In the genomic region with DNA sequence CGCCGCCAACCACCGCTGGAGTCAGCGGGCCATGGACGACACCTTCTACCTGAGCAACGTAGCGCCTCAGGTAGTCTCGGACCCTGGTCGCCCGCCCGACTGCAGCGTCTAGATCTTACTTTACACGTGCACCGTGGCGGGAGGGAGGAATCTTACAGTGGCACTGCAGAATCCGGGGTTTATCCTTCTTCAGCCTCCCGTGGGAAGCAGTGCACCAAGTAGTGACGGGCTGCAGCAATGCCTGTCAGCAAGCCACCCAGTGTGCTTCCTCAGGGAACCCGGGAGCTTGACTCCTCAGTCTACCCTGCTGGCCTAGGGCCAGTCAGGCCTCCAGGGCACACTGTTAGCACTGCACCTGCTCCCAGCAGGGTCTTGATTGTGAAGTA, we compare ENCODE assay signal across 8 mouse cellular contexts. TPM values are rescaled to one million over a fixed set of nuclear protein-coding genes. Genes with fewer than 3 reads are reported as not detected.
DNase-seq lines count a peak whose midpoint lies in the region; ATAC-seq and TF ChIP-seq lines count a peak whose summit lies in the region.

No protein-coding gene starts in this region.

- peak overlapping the region; percentile 31 for H3K4me3 ChIP-seq in C2C12 (ENCODE audit: insufficient read depth, poor library complexity, severe bottlenecking)
- peak overlapping the region; percentile 49 for H3K4me3 ChIP-seq in embryonic fibroblast, embryonic 13.5 days (ENCODE audit: insufficient read depth, low read length)
- peak overlapping the region; percentile 74 for H3K4me3 ChIP-seq in liver, embryonic 12.5 days

- peaks cover 39% of the 10 kb centered on the region for H3K36me3 ChIP-seq in C2C12 (ENCODE audit: control insufficient read depth, insufficient read depth)
- peaks cover 48% of the 10 kb centered on the region for H3K36me3 ChIP-seq in liver, embryonic 12.5 days

- 1% methylated on average over 19 of the region's 19 CpGs for WGBS in liver, embryonic 12.5 days (ENCODE audit: insufficient replicate concordance)

- H3K79me3 ChIP-seq in C2C12 (ENCODE audit: low read depth), result no peaks in the 10 kb centered on the region

- peak overlapping the region; percentile 78 for H3K9ac ChIP-seq in liver, embryonic 12.5 days

- no peak for TF ChIP-seq POLR2A in embryonic fibroblast, embryonic 13.5 days (IDR thresholded peaks at IDR 0.05; ENCODE audit: low read depth, low read length)

- no peak for DNase-seq in frontal cortex, postnatal 36 days (ENCODE audit: low spot score in 2 of 2)
- DNase-seq in B cell, adult 2 months, result no peak
- DNase-seq in left cerebral cortex, postnatal 36 days (ENCODE audit: low spot score in 2 of 2), result no peak
- DNase-seq in cerebellum, adult 11-12 months, result no peak

- H3K79me2 ChIP-seq in C2C12 (ENCODE audit: control insufficient read depth, insufficient read depth), result peaks cover 4% of the 10 kb centered on the region

- H3K4me1 ChIP-seq in embryonic fibroblast, embryonic 13.5 days (ENCODE audit: control insufficient read depth, insufficient read depth, low read length), result 0 out of 2 replicates have a peak, but pooled peaks cover under 1% of the 10 kb centered on the region
- H3K4me1 ChIP-seq in liver, embryonic 12.5 days, result peaks cover 25% of the 10 kb centered on the region

- H3K9me3 ChIP-seq in liver, embryonic 12.5 days (replicated peaks), result peaks cover 9% of the 10 kb centered on the region

- TF ChIP-seq CTCF in C2C12 (IDR thresholded peaks at IDR 0.05; ENCODE audit: control insufficient read depth, insufficient read depth, insufficient read length), result no peak
- TF ChIP-seq CTCF in embryonic fibroblast, embryonic 13.5 days (IDR thresholded peaks at IDR 0.05; ENCODE audit: borderline replicate concordance, insufficient read depth, low read length), result no peak

- no peak overlapping the region for H3K27ac ChIP-seq in embryonic fibroblast, embryonic 13.5 days (ENCODE audit: insufficient read depth, low read length)
- peak overlapping the region; percentile 82 for H3K27ac ChIP-seq in liver, embryonic 12.5 days

- intact Hi-C loops in left cerebral cortex, postnatal 36 days (cut with DNase I), result loop anchor here (10.0 kb wide), 1 partner anchor 63 kb away; the partner anchor contains the start of gene Lrrc8a

- H3K4me2 ChIP-seq in liver, embryonic 12.5 days, result peak overlapping the region; percentile 98

- ATAC-seq in frontal cortex, adult (ENCODE audit: low TSS enrichment), result peak; percentile 41; the same call in 1 of the 2 replicates
- no peak for ATAC-seq in liver, embryonic 12.5 days

- peak overlapping the region; percentile 64 for H3ac ChIP-seq in C2C12 (ENCODE audit: control insufficient read depth, insufficient read length, low read depth)

- no peaks in the 10 kb centered on the region for H3K27me3 ChIP-seq in C2C12 (ENCODE audit: control insufficient read depth, insufficient read depth, insufficient read length)
- no peaks in the 10 kb centered on the region for H3K27me3 ChIP-seq in liver, embryonic 12.5 days (replicated peaks)

TF ChIP-seq in C2C12, 6 proteins besides CTCF, POLR2A, EP300 and RAD21:
- TF ChIP-seq MYOG (IDR thresholded peaks at IDR 0.05; ENCODE audit: control insufficient read depth, extremely low read depth, insufficient read length), result no peak
- no peak for TF ChIP-seq MAX (IDR thresholded peaks at IDR 0.05)
- TF ChIP-seq CEBPB (IDR thresholded peaks at IDR 0.05; ENCODE audit: low read depth), result no peak
- TF ChIP-seq USF1 (IDR thresholded peaks at IDR 0.05; ENCODE audit: low read depth), result no peak
- no peak for TF ChIP-seq FOSL1 (IDR thresholded peaks at IDR 0.05; ENCODE audit: insufficient read depth, low read length, poor library complexity, severe bottlenecking)
- no peak for TF ChIP-seq MYOD1 (IDR thresholded peaks at IDR 0.05; ENCODE audit: control insufficient read depth, insufficient read length, low read depth)
TF ChIP-seq in C2C12: peak in this region for 0.

RNA-seq across cellular contexts. Expression of gene Endog, which starts 0.7 kb away (rescaled TPM):
- 16.1 TPM for polyA plus RNA-seq in C2C12 (2012; fragmentation: generic; extraction: Trizol)
- polyA plus RNA-seq in embryonic fibroblast, embryonic 13.5 days (2011; ENCODE audit: insufficient read length, low read depth, missing spikeins), result 4.7 and 6.2 TPM in 2 replicates
- polyA plus RNA-seq in liver, embryonic 12.5 days (2016; fragmentation: Nextera tagmentation; extraction: Ambion mirVana), result 23.0 and 23.3 TPM in 2 replicates
- total RNA-seq in left cerebral cortex, postnatal 36 days (2021), result 10 to 100 TPM; 19.3 to 25.0 TPM

RNA-seq across cellular contexts. Expression of gene Spout1, which starts 6.3 kb away (rescaled TPM):
- polyA plus RNA-seq in C2C12 (2012; fragmentation: generic; extraction: Trizol), result 33.4 TPM
- polyA plus RNA-seq in embryonic fibroblast, embryonic 13.5 days (2011; ENCODE audit: insufficient read length, low read depth, missing spikeins), result 20.7 and 22.8 TPM in 2 replicates
- polyA plus RNA-seq in liver, embryonic 12.5 days (2016; fragmentation: Nextera tagmentation; extraction: Ambion mirVana), result 54.4 and 55.1 TPM in 2 replicates
- 10 to 100 TPM; 36.8 to 37.4 TPM for total RNA-seq in left cerebral cortex, postnatal 36 days (2021)

RNA-seq across cellular contexts. Expression of gene Kyat1, which starts 33.7 kb away (rescaled TPM):
- 2.7 TPM for polyA plus RNA-seq in C2C12 (2012; fragmentation: generic; extraction: Trizol)
- 4.7 and 5.2 TPM in 2 replicates for polyA plus RNA-seq in embryonic fibroblast, embryonic 13.5 days (2011; ENCODE audit: insufficient read length, low read depth, missing spikeins)
- polyA plus RNA-seq in liver, embryonic 12.5 days (2016; fragmentation: Nextera tagmentation; extraction: Ambion mirVana), result 11.3 and 11.4 TPM in 2 replicates
- 10 to 100 TPM; 14.2 to 15.4 TPM for total RNA-seq in left cerebral cortex, postnatal 36 days (2021)

RNA-seq across cellular contexts. Expression of gene Tbc1d13, which starts 38.4 kb away (rescaled TPM):
- polyA plus RNA-seq in C2C12 (2012; fragmentation: generic; extraction: Trizol), result 25.3 TPM
- 39.8 and 41.0 TPM in 2 replicates for polyA plus RNA-seq in embryonic fibroblast, embryonic 13.5 days (2011; ENCODE audit: insufficient read length, low read depth, missing spikeins)
- polyA plus RNA-seq in liver, embryonic 12.5 days (2016; fragmentation: Nextera tagmentation; extraction: Ambion mirVana), result 2.9 and 3.3 TPM in 2 replicates
- 10 to 100 TPM; 48.0 to 63.9 TPM for total RNA-seq in left cerebral cortex, postnatal 36 days (2021)

RNA-seq across cellular contexts. Expression of gene Zer1, which starts 47.6 kb away (rescaled TPM):
- polyA plus RNA-seq in C2C12 (2012; fragmentation: generic; extraction: Trizol), result 7.2 TPM
- polyA plus RNA-seq in embryonic fibroblast, embryonic 13.5 days (2011; ENCODE audit: insufficient read length, low read depth, missing spikeins), result 15.2 and 21.4 TPM in 2 replicates
- 4.3 and 4.4 TPM in 2 replicates for polyA plus RNA-seq in liver, embryonic 12.5 days (2016; fragmentation: Nextera tagmentation; extraction: Ambion mirVana)
- 100 to 1,000 TPM; 154 to 161 TPM for total RNA-seq in left cerebral cortex, postnatal 36 days (2021)
